Mouse (Mus musculus) liver, postnatal 0 days (tissue): ENCODE measurements around the gene Ovol2.

Source experiments
- CTCF ChIP-seq: sonication (generic); IDR thresholded peaks from 2 replicates; pipeline ENCODE4 v1.5.1; 2016; ENCODE audit warnings: antibody characterized with exemption, low read depth
- EP300 ChIP-seq: IDR thresholded peaks from 2 replicates; pipeline ENCODE4 v1.6.1; 2016; ENCODE audit warnings: antibody characterized with exemption, low read depth, mild to moderate bottlenecking

- no peak for TF ChIP-seq CTCF
- TF ChIP-seq EP300: no peak
Measured at GRCm38 (mm10) chr2:144295145-144295735, 36.7 kb downstream of the Ovol2 start.
